Mouse (Mus musculus) ES-Bruce4 (cell line): ENCODE results near the gene Ccdc36.

Experiments
- EP300 ChIP-seq: IDR thresholded peaks from 2 replicates; pipeline ENCODE4 v1.6.1; 2011; ENCODE audit warnings: low read depth, low read length; ENCODE audit not compliant: insufficient read depth
- POLR2A ChIP-seq: IDR thresholded peaks from one replicate; pipeline ENCODE4 v1.8.1; 2011; ENCODE audit warnings: low read length; ENCODE audit not compliant: insufficient read depth

GRCm38 (mm10) chr9:108469845-108470244 lies 41.6 kb upstream of the Ccdc36 start:
- TF ChIP-seq POLR2A, result no peak
- no peak for TF ChIP-seq EP300
